In the genomic region with DNA sequence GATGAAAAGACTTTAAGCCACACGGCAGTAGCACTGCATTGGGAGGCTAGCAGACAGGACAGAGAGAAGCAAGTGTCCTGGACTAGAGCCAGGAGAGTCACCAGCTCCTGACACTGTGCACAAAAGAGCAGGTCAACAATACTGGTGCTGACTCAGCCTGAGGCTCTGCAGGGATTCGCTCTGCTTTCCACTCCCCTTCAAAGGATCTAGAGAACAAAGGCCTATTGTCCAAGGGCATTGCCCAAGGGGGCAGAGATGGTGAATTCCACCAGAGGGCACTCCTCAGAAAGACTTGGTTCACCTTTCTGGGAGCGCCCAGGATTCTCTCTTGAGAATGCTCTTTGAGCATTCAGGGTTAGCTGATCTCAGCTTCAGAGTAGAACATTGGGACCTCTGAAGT, we compare ENCODE assay signal across 8 mouse cellular contexts.
DNase-seq lines count a peak whose midpoint lies in the region; ATAC-seq and TF ChIP-seq lines count a peak whose summit lies in the region.

No protein-coding gene starts in this region.

- no peak for TF ChIP-seq POLR2A in ES-Bruce4 (IDR thresholded peaks at IDR 0.05; ENCODE audit: insufficient read depth, low read length)
- TF ChIP-seq POLR2A in thymus, adult 2 months (IDR thresholded peaks at IDR 0.05; ENCODE audit: control insufficient read depth, extremely low read depth, insufficient read depth, low read length, poor library complexity) = no peak

- no peak overlapping the region for H3K4me3 ChIP-seq in kidney, embryonic 14.5 days (ENCODE audit: low read length)
- no peak overlapping the region for H3K4me3 ChIP-seq in ES-Bruce4 (ENCODE audit: low read depth, low read length)
- no peak overlapping the region for H3K4me3 ChIP-seq in hindbrain, embryonic 10.5 days
- H3K4me3 ChIP-seq in midbrain, embryonic 14.5 days (replicated peaks; ENCODE audit: low read depth, low read length) = no peak overlapping the region
- no peak overlapping the region for H3K4me3 ChIP-seq in thymus, adult 2 months (ENCODE audit: control insufficient read depth, insufficient read depth, low read length)

- no peaks in the 10 kb centered on the region for H3K36me3 ChIP-seq in kidney, embryonic 14.5 days (ENCODE audit: control insufficient read depth, insufficient read depth, low read length)
- no peaks in the 10 kb centered on the region for H3K36me3 ChIP-seq in ES-Bruce4 (ENCODE audit: control insufficient read depth, insufficient read depth, low read length, poor library complexity, severe bottlenecking)
- no peaks in the 10 kb centered on the region for H3K36me3 ChIP-seq in hindbrain, embryonic 10.5 days
- no peaks in the 10 kb centered on the region for H3K36me3 ChIP-seq in midbrain, embryonic 14.5 days (ENCODE audit: control insufficient read depth, insufficient read depth, low read length)
- H3K36me3 ChIP-seq in thymus, adult 2 months (ENCODE audit: control insufficient read depth, insufficient read depth, low read length) = no peaks in the 10 kb centered on the region

- intact Hi-C loops in gastrocnemius, postnatal 36 days (cut with DNase I) = no loop called here

- no peak overlapping the region for H3K27ac ChIP-seq in kidney, embryonic 14.5 days (ENCODE audit: low read depth, low read length)
- peak overlapping the region; percentile 78 for H3K27ac ChIP-seq in ES-Bruce4 (ENCODE audit: insufficient read depth, low read length)
- peak overlapping the region; percentile 76 for H3K27ac ChIP-seq in hindbrain, embryonic 10.5 days
- no peak overlapping the region for H3K27ac ChIP-seq in midbrain, embryonic 14.5 days (replicated peaks; ENCODE audit: low read depth, low read length)
- no peak overlapping the region for H3K27ac ChIP-seq in thymus, adult 2 months (ENCODE audit: control insufficient read depth, insufficient read depth, low read length)

- no peak overlapping the region for H3K4me2 ChIP-seq in kidney, embryonic 14.5 days (replicated peaks; ENCODE audit: low read depth, low read length)
- no peak overlapping the region for H3K4me2 ChIP-seq in midbrain, embryonic 14.5 days (ENCODE audit: low read length)

- H3K9ac ChIP-seq in kidney, embryonic 14.5 days (ENCODE audit: low read depth, low read length) = no peak overlapping the region; the same call in 1 of the 2 replicates
- no peak overlapping the region for H3K9ac ChIP-seq in ES-Bruce4 (ENCODE audit: low read depth, poor library complexity, severe bottlenecking)
- no peak overlapping the region for H3K9ac ChIP-seq in midbrain, embryonic 14.5 days (replicated peaks; ENCODE audit: low read length)

- H3K27me3 ChIP-seq in kidney, embryonic 14.5 days (ENCODE audit: control insufficient read depth, insufficient read depth, low read length) = no peaks in the 10 kb centered on the region
- no peaks in the 10 kb centered on the region for H3K27me3 ChIP-seq in ES-Bruce4 (ENCODE audit: control insufficient read depth, insufficient read depth, low read length, poor library complexity, severe bottlenecking)
- peaks cover 3% of the 10 kb centered on the region; the same call in 1 of the 2 replicates for H3K27me3 ChIP-seq in hindbrain, embryonic 10.5 days (ENCODE audit: insufficient read depth, poor library complexity, severe bottlenecking)
- peaks cover 5% of the 10 kb centered on the region; the same call in 1 of the 2 replicates for H3K27me3 ChIP-seq in midbrain, embryonic 14.5 days (ENCODE audit: control insufficient read depth, insufficient read depth, low read length)
- no peaks in the 10 kb centered on the region for H3K27me3 ChIP-seq in thymus, adult 2 months (ENCODE audit: control insufficient read depth, insufficient read depth, low read length)

- peak; percentile 96 for TF ChIP-seq EP300 in ES-Bruce4 (IDR thresholded peaks at IDR 0.05; ENCODE audit: insufficient read depth, low read depth, low read length)

- 38% methylated on average over 3 of the region's 3 CpGs for WGBS in kidney, embryonic 14.5 days
- WGBS in hindbrain, embryonic 10.5 days = 11% methylated on average over 3 of the region's 3 CpGs
- 10% methylated on average over 3 of the region's 3 CpGs for WGBS in midbrain, embryonic 14.5 days
- 78% methylated on average over 3 of the region's 3 CpGs for WGBS in thymus, adult 2 months

- ATAC-seq in kidney, embryonic 14.5 days (ENCODE audit: low FRiP score, low TSS enrichment) = peak; percentile 32; the same call in 1 of the 2 replicates
- no peak for ATAC-seq in midbrain, embryonic 14.5 days (ENCODE audit: low FRiP score, low TSS enrichment)

- no peak for DNase-seq in kidney, adult 11 months
- DNase-seq in cerebellum, adult 11 months = peak; percentile 62
- peak; percentile 70 for DNase-seq in hindbrain, embryonic 10.5 days (ENCODE audit: low spot score)
- DNase-seq in midbrain, embryonic 14.5 days = peak; percentile 58
- no peak for DNase-seq in thymus, adult 2 months
- no peak for DNase-seq in gastrocnemius, postnatal 36 days

- TF ChIP-seq CTCF in ES-Bruce4 (IDR thresholded peaks at IDR 0.05; ENCODE audit: low read depth, low read length) = peak; percentile 8
- TF ChIP-seq CTCF in thymus, adult 2 months (IDR thresholded peaks at IDR 0.05; ENCODE audit: borderline replicate concordance, control insufficient read depth, extremely low read depth, insufficient read depth, low read length, poor library complexity) = no peak

- H3K4me1 ChIP-seq in kidney, embryonic 14.5 days (ENCODE audit: control insufficient read depth, insufficient read depth, low read length) = peaks cover 5% of the 10 kb centered on the region; the same call in 1 of the 2 replicates
- H3K4me1 ChIP-seq in ES-Bruce4 (ENCODE audit: control insufficient read depth, insufficient read depth, low read length) = peaks cover 11% of the 10 kb centered on the region
- H3K4me1 ChIP-seq in hindbrain, embryonic 10.5 days (replicated peaks) = peaks cover 63% of the 10 kb centered on the region
- H3K4me1 ChIP-seq in midbrain, embryonic 14.5 days (ENCODE audit: control insufficient read depth, insufficient read depth, low read length) = peaks cover 27% of the 10 kb centered on the region
- H3K4me1 ChIP-seq in thymus, adult 2 months (replicated peaks; ENCODE audit: control insufficient read depth, insufficient read depth, low read length) = peaks cover 13% of the 10 kb centered on the region; the same call in 1 of the 2 replicates

- H3K9me3 ChIP-seq in kidney, embryonic 14.5 days (ENCODE audit: control insufficient read depth, low read length) = no peaks in the 10 kb centered on the region
- no peaks in the 10 kb centered on the region for H3K9me3 ChIP-seq in ES-Bruce4 (replicated peaks; ENCODE audit: control insufficient read depth, insufficient read depth, low read length, poor library complexity, severe bottlenecking)
- H3K9me3 ChIP-seq in hindbrain, embryonic 10.5 days = 0 out of 2 replicates have a peak, but pooled peaks cover 9% of the 10 kb centered on the region
- no peaks in the 10 kb centered on the region for H3K9me3 ChIP-seq in midbrain, embryonic 14.5 days (ENCODE audit: control insufficient read depth, low read length)

Comparison
In these comparisons a context has a peak if more than half of its experiments do, and no peak if none do; other contexts are left out.
1. H3K27ac ChIP-seq: peak in ES-Bruce4 (single experiment) and hindbrain, embryonic 10.5 days (single experiment); none in kidney, embryonic 14.5 days (single experiment), midbrain, embryonic 14.5 days (single experiment) and thymus, adult 2 months (single experiment).
2. DNase-seq: peak in cerebellum, adult 11 months (single experiment), hindbrain, embryonic 10.5 days (single experiment) and midbrain, embryonic 14.5 days (single experiment); none in kidney, adult 11 months (single experiment), thymus, adult 2 months (single experiment) and gastrocnemius, postnatal 36 days (0 of 2).